Mouse (Mus musculus) E14TG2a.4 (cell line): ENCODE measurements around the gene Ybx2.
A peak's percentile ranks its signal among the peaks of the same experiment; 100 is the strongest.

Experiments
- CTCF ChIP-seq: conservative IDR thresholded peaks from 2 replicates; pipeline ENCODE4 v1.5.1; 2014; ENCODE audit warnings: low read length
- NANOG ChIP-seq: IDR thresholded peaks from 2 replicates; pipeline ENCODE4 v1.6.1; 2014; ENCODE audit warnings: borderline replicate concordance, low read length, mixed read lengths

- TF ChIP-seq CTCF (peak; percentile 92), NANOG (no peak)
These were observed 25.0 kb downstream of the Ybx2 start for GRCm38 (mm10) chr11:69960616-69961015.
